Mouse (Mus musculus): Measurements from ENCODE around the gene Cmip.

Gene Cmip

GRCm38 (mm10) chr8:117349541-117349940 lies 92.7 kb downstream of the Cmip start:
- no peak for DNase-seq (ENCODE audit: low read depth)

- no peak for DNase-seq (ENCODE audit: low read depth)
Measured at GRCm38 (mm10) chr8:117352098-117352497, 95.2 kb downstream of the Cmip start.

GRCm38 (mm10) chr8:117355111-117355831 lies 98.4 kb downstream of the Cmip start:
- DNase-seq (ENCODE audit: low read depth): no peak

- DNase-seq (ENCODE audit: low read depth): no peak
Measured at GRCm38 (mm10) chr8:117356109-117356672, 99.3 kb downstream of the Cmip start.

- DNase-seq (ENCODE audit: low read depth): peak; percentile 77
Measured at GRCm38 (mm10) chr8:117357491-117358467, 100.9 kb downstream of the Cmip start.

GRCm38 (mm10) chr8:117360172-117360930 lies 103.5 kb downstream of the Cmip start:
- no peak for DNase-seq (ENCODE audit: low read depth)

- DNase-seq (ENCODE audit: low read depth): no peak
Measured at GRCm38 (mm10) chr8:117361595-117362437, 105.0 kb downstream of the Cmip start.

GRCm38 (mm10) chr8:117362438-117362726 lies 105.5 kb downstream of the Cmip start:
- DNase-seq (ENCODE audit: low read depth): no peak

GRCm38 (mm10) chr8:117363291-117363690 lies 106.4 kb downstream of the Cmip start:
- DNase-seq (ENCODE audit: low read depth): no peak

- DNase-seq (ENCODE audit: low read depth): peak; percentile 39
Measured at GRCm38 (mm10) chr8:117364374-117365160, 107.7 kb downstream of the Cmip start.

GRCm38 (mm10) chr8:117366475-117366874 lies 109.6 kb downstream of the Cmip start:
- no peak for DNase-seq (ENCODE audit: low read depth)

- no peak for DNase-seq (ENCODE audit: low read depth)
Measured at GRCm38 (mm10) chr8:117367441-117367840, 110.6 kb downstream of the Cmip start.

- no peak for DNase-seq (ENCODE audit: low read depth)
Measured at GRCm38 (mm10) chr8:117368781-117369180, 111.9 kb downstream of the Cmip start.

- DNase-seq (ENCODE audit: low read depth): peak; percentile 64
Measured at GRCm38 (mm10) chr8:117370009-117370408, 113.1 kb downstream of the Cmip start.

- no peak for DNase-seq (ENCODE audit: low read depth)
Measured at GRCm38 (mm10) chr8:117371189-117371588, 114.3 kb downstream of the Cmip start.

- peak; percentile 89 for DNase-seq (ENCODE audit: low read depth)
Measured at GRCm38 (mm10) chr8:117372070-117372469, 115.2 kb downstream of the Cmip start.

GRCm38 (mm10) chr8:117373001-117373428 lies 116.2 kb downstream of the Cmip start:
- peak; percentile 90 for DNase-seq (ENCODE audit: low read depth)

- no peak for DNase-seq (ENCODE audit: low read depth)
Measured at GRCm38 (mm10) chr8:117374087-117374486, 117.2 kb downstream of the Cmip start.

- no peak for DNase-seq (ENCODE audit: low read depth)
Measured at GRCm38 (mm10) chr8:117376997-117377396, 120.1 kb downstream of the Cmip start.

- DNase-seq (ENCODE audit: low read depth): no peak
Measured at GRCm38 (mm10) chr8:117378625-117379024, 121.8 kb downstream of the Cmip start.

Measured in NIH3T3 (cell line).